Mouse (Mus musculus): ENCODE data around the gene Tbcd. TPM values are rescaled to one million over a fixed set of nuclear protein-coding genes. Genes with fewer than 3 reads are reported as not detected.

Gene Tbcd
- polyA plus RNA-seq, 1 experiment from 2014 or later = 35.3 TPM

GRCm38 (mm10) chr11:121581856-121582255 lies 130.1 kb downstream of the Tbcd start:
- H3K4me1 ChIP-seq = 0 out of 2 replicates have a peak, but pooled peaks cover 3% of the 10 kb centered on the region
- H3K4me3 ChIP-seq = no peak overlapping the region
- no peaks in the 10 kb centered on the region for H3K27me3 ChIP-seq (ENCODE audit: insufficient read depth, poor library complexity, severe bottlenecking)
- peaks cover 14% of the 10 kb centered on the region; the same call in 1 of the 2 replicates for H3K36me3 ChIP-seq
- H3K9me3 ChIP-seq = no peaks in the 10 kb centered on the region
- H3K27ac ChIP-seq = no peak overlapping the region
- no peak for DNase-seq (ENCODE audit: low spot score)

GRCm38 (mm10) chr11:121597254-121597653 lies 145.5 kb downstream of the Tbcd start:
- WGBS = 89% methylated on average over 6 of the region's 6 CpGs
- Histone ChIP-seq H3K36me3 (peaks cover 48% of the 10 kb centered on the region), H3K4me3 (no peak overlapping the region), H3K27ac (no peak overlapping the region), H3K27me3 (ENCODE audit: insufficient read depth, poor library complexity, severe bottlenecking) (no peaks in the 10 kb centered on the region), H3K9me3 (no peaks in the 10 kb centered on the region), H3K4me1 (peaks cover 3% of the 10 kb centered on the region; the same call in 1 of the 2 replicates)
- DNase-seq (ENCODE audit: low spot score) = no peak

- peaks cover 53% of the 10 kb centered on the region for H3K36me3 ChIP-seq
- no peaks in the 10 kb centered on the region for H3K27me3 ChIP-seq (ENCODE audit: insufficient read depth, poor library complexity, severe bottlenecking)
- no peak overlapping the region for H3K27ac ChIP-seq
- peaks cover 3% of the 10 kb centered on the region; the same call in 1 of the 2 replicates for H3K4me1 ChIP-seq
- 80% methylated on average over 3 of the region's 3 CpGs for WGBS
- no peak for DNase-seq (ENCODE audit: low spot score)
- no peaks in the 10 kb centered on the region for H3K9me3 ChIP-seq
- H3K4me3 ChIP-seq = no peak overlapping the region
Observed at GRCm38 (mm10) chr11:121601422-121601821, 149.7 kb downstream of the Tbcd start.

GRCm38 (mm10) chr11:121605604-121606003 lies 153.9 kb downstream of the Tbcd start:
- Histone ChIP-seq H3K27ac (no peak overlapping the region), H3K4me1 (peaks cover 3% of the 10 kb centered on the region; the same call in 1 of the 2 replicates), H3K36me3 (peaks cover 64% of the 10 kb centered on the region), H3K9me3 (no peaks in the 10 kb centered on the region), H3K4me3 (no peak overlapping the region), H3K27me3 (ENCODE audit: insufficient read depth, poor library complexity, severe bottlenecking) (no peaks in the 10 kb centered on the region)
- DNase-seq (ENCODE audit: low spot score) = no peak
- 89% methylated on average over 6 of the region's 6 CpGs for WGBS

GRCm38 (mm10) chr11:121610976-121611375 lies 159.2 kb downstream of the Tbcd start:
- peaks cover 55% of the 10 kb centered on the region for H3K36me3 ChIP-seq
- no peaks in the 10 kb centered on the region for H3K27me3 ChIP-seq (ENCODE audit: insufficient read depth, poor library complexity, severe bottlenecking)
- no peak for DNase-seq (ENCODE audit: low spot score)
- no peak overlapping the region for H3K4me3 ChIP-seq
- H3K4me1 ChIP-seq = no peaks in the 10 kb centered on the region
- no peak overlapping the region for H3K27ac ChIP-seq
- no peaks in the 10 kb centered on the region for H3K9me3 ChIP-seq

- 59% methylated on average over 3 of the region's 3 CpGs for WGBS
Observed at GRCm38 (mm10) chr11:121615961-121616485, 164.3 kb downstream of the Tbcd start.

GRCm38 (mm10) chr11:121616501-121616900 lies 164.8 kb downstream of the Tbcd start:
- 0 out of 2 replicates have a peak overlapping the region, but pooled peaks have one; percentile 19 for H3K27ac ChIP-seq
- H3K27me3 ChIP-seq (ENCODE audit: insufficient read depth, poor library complexity, severe bottlenecking) = no peaks in the 10 kb centered on the region
- H3K9me3 ChIP-seq = no peaks in the 10 kb centered on the region
- DNase-seq (ENCODE audit: low spot score) = no peak
- peaks cover 15% of the 10 kb centered on the region for H3K4me1 ChIP-seq
- H3K36me3 ChIP-seq = peaks cover 68% of the 10 kb centered on the region
- no peak overlapping the region for H3K4me3 ChIP-seq

More at GRCm38 (mm10) chr11:121615961-121616485, 164.3 kb downstream of the Tbcd start:
- H3K4me1 ChIP-seq = peaks cover 15% of the 10 kb centered on the region
- H3K36me3 ChIP-seq = peaks cover 64% of the 10 kb centered on the region
- DNase-seq (ENCODE audit: low spot score) = no peak
- H3K4me3 ChIP-seq = no peak overlapping the region
- no peaks in the 10 kb centered on the region for H3K27me3 ChIP-seq (ENCODE audit: insufficient read depth, poor library complexity, severe bottlenecking)
- H3K27ac ChIP-seq = no peak overlapping the region
- no peaks in the 10 kb centered on the region for H3K9me3 ChIP-seq

- H3K4me3 ChIP-seq = no peak overlapping the region
- no peaks in the 10 kb centered on the region for H3K27me3 ChIP-seq (ENCODE audit: insufficient read depth, poor library complexity, severe bottlenecking)
- H3K27ac ChIP-seq = no peak overlapping the region
- WGBS = 91% methylated on average over 1 of the region's 1 CpGs
- H3K36me3 ChIP-seq = peaks cover 73% of the 10 kb centered on the region
- DNase-seq (ENCODE audit: low spot score) = no peak
- no peaks in the 10 kb centered on the region for H3K9me3 ChIP-seq
- H3K4me1 ChIP-seq = peaks cover 22% of the 10 kb centered on the region
Observed at GRCm38 (mm10) chr11:121617371-121617770, 165.6 kb downstream of the Tbcd start.

- H3K9me3 ChIP-seq = no peaks in the 10 kb centered on the region
- H3K27ac ChIP-seq = no peak overlapping the region
- H3K36me3 ChIP-seq = peaks cover 65% of the 10 kb centered on the region
- 88% methylated on average over 4 of the region's 4 CpGs for WGBS
- peaks cover 12% of the 10 kb centered on the region; the same call in 1 of the 2 replicates for H3K4me1 ChIP-seq
- H3K27me3 ChIP-seq (ENCODE audit: insufficient read depth, poor library complexity, severe bottlenecking) = no peaks in the 10 kb centered on the region
- no peak for DNase-seq (ENCODE audit: low spot score)
- no peak overlapping the region for H3K4me3 ChIP-seq
Observed at GRCm38 (mm10) chr11:121625007-121625406, 173.3 kb downstream of the Tbcd start.

- DNase-seq (ENCODE audit: low spot score) = no peak
- Histone ChIP-seq H3K27me3 (ENCODE audit: insufficient read depth, poor library complexity, severe bottlenecking) (no peaks in the 10 kb centered on the region), H3K4me3 (no peak overlapping the region), H3K27ac (no peak overlapping the region), H3K9me3 (no peaks in the 10 kb centered on the region), H3K4me1 (peaks cover 4% of the 10 kb centered on the region; the same call in 1 of the 2 replicates), H3K36me3 (peaks cover 65% of the 10 kb centered on the region)
- 83% methylated on average over 5 of the region's 5 CpGs for WGBS
Observed at GRCm38 (mm10) chr11:121627521-121627920, 175.8 kb downstream of the Tbcd start.

- no peaks in the 10 kb centered on the region for H3K27me3 ChIP-seq (ENCODE audit: insufficient read depth, poor library complexity, severe bottlenecking)
- H3K36me3 ChIP-seq = peaks cover 51% of the 10 kb centered on the region
- no peak for DNase-seq (ENCODE audit: low spot score)
- H3K4me1 ChIP-seq = peaks cover 4% of the 10 kb centered on the region; the same call in 1 of the 2 replicates
- H3K9me3 ChIP-seq = no peaks in the 10 kb centered on the region
- 88% methylated on average over 6 of the region's 6 CpGs for WGBS
- no peak overlapping the region for H3K27ac ChIP-seq
- H3K4me3 ChIP-seq = no peak overlapping the region
Observed at GRCm38 (mm10) chr11:121629529-121629928, 177.8 kb downstream of the Tbcd start.

- no peak overlapping the region for H3K27ac ChIP-seq
- H3K4me3 ChIP-seq = no peak overlapping the region
- WGBS = 71% methylated on average over 4 of the region's 4 CpGs
- H3K9me3 ChIP-seq = no peaks in the 10 kb centered on the region
- H3K4me1 ChIP-seq = peaks cover 4% of the 10 kb centered on the region; the same call in 1 of the 2 replicates
- H3K36me3 ChIP-seq = peaks cover 50% of the 10 kb centered on the region
- no peak for DNase-seq (ENCODE audit: low spot score)
- no peaks in the 10 kb centered on the region for H3K27me3 ChIP-seq (ENCODE audit: insufficient read depth, poor library complexity, severe bottlenecking)
Observed at GRCm38 (mm10) chr11:121630406-121630805, 178.7 kb downstream of the Tbcd start.

GRCm38 (mm10) chr11:121631410-121631809 lies 179.7 kb downstream of the Tbcd start:
- 96% methylated on average over 7 of the region's 7 CpGs for WGBS

GRCm38 (mm10) chr11:121636646-121637045 lies 184.9 kb downstream of the Tbcd start:
- H3K4me1 ChIP-seq = no peaks in the 10 kb centered on the region
- DNase-seq (ENCODE audit: low spot score) = no peak
- H3K27ac ChIP-seq = no peak overlapping the region
- H3K9me3 ChIP-seq = no peaks in the 10 kb centered on the region
- no peaks in the 10 kb centered on the region for H3K27me3 ChIP-seq (ENCODE audit: insufficient read depth, poor library complexity, severe bottlenecking)
- WGBS = 90% methylated on average over 10 of the region's 10 CpGs
- H3K4me3 ChIP-seq = no peak overlapping the region
- peaks cover 53% of the 10 kb centered on the region for H3K36me3 ChIP-seq

More at GRCm38 (mm10) chr11:121631410-121631809, 179.7 kb downstream of the Tbcd start:
- Histone ChIP-seq H3K4me1 (no peaks in the 10 kb centered on the region), H3K27me3 (ENCODE audit: insufficient read depth, poor library complexity, severe bottlenecking) (no peaks in the 10 kb centered on the region), H3K9me3 (no peaks in the 10 kb centered on the region), H3K4me3 (no peak overlapping the region), H3K36me3 (peaks cover 44% of the 10 kb centered on the region), H3K27ac (no peak overlapping the region)
- DNase-seq (ENCODE audit: low spot score) = no peak
